Mouse (Mus musculus) forebrain, postnatal 0 days (tissue): ENCODE data around the gene Fnbp1. TPM values are rescaled to one million over a fixed set of nuclear protein-coding genes. Genes with fewer than 3 reads are reported as not detected.

Experiments
- ATAC-seq: fragments of 200-750 bp; cut with Nextera tagmentation; 2 replicates; pipeline ENCODE4 v1.8.0; 2017; ENCODE audit warnings: mild to moderate bottlenecking, moderate library complexity
- DNase-seq: peaks from one replicate; pipeline ENCODE4 v3.0.0-alpha.2; 2015
- H3K27ac ChIP-seq: fragments of 300-500 bp; sonication (generic); 2 replicates; pipeline ENCODE4 v1.5.1; 2014; ENCODE audit warnings: low read depth, mild to moderate bottlenecking, antibody characterized with exemption, low read length, moderate library complexity, mixed read lengths
- H3K27me3 ChIP-seq: fragments of 300-500 bp; sonication (generic); 2 replicates; pipeline ENCODE4 v1.6.1; 2014; ENCODE audit warnings: mild to moderate bottlenecking, low read length, mixed read lengths; ENCODE audit not compliant: insufficient read depth
- H3K36me3 ChIP-seq: fragments of 300-500 bp; sonication (generic); 2 replicates; pipeline ENCODE4 v1.6.1; 2014; ENCODE audit warnings: mild to moderate bottlenecking, moderate library complexity; ENCODE audit not compliant: insufficient read depth
- H3K4me1 ChIP-seq: fragments of 300-500 bp; sonication (generic); 2 replicates; pipeline ENCODE4 v1.6.1; 2014; ENCODE audit warnings: antibody characterized with exemption; ENCODE audit not compliant: insufficient read depth
- H3K4me2 ChIP-seq: fragments of 300-500 bp; sonication (generic); 2 replicates; pipeline ENCODE4 v1.6.1; 2014; ENCODE audit warnings: low read depth, mild to moderate bottlenecking, moderate library complexity
- H3K4me3 ChIP-seq: fragments of 300-500 bp; sonication (generic); 2 replicates; pipeline ENCODE4 v1.5.1; 2014; ENCODE audit warnings: low read depth, low read length, mixed read lengths
- H3K9ac ChIP-seq: fragments of 300-500 bp; sonication (generic); 2 replicates; pipeline ENCODE4 v1.6.1; 2014; ENCODE audit warnings: mild to moderate bottlenecking
- H3K9me3 ChIP-seq: fragments of 300-500 bp; sonication (generic); 2 replicates; pipeline ENCODE4 v1.6.1; 2016; ENCODE audit warnings: low read length
- CTCF ChIP-seq: sonication (generic); IDR thresholded peaks from 2 replicates; pipeline ENCODE4 v1.5.1; 2016; ENCODE audit warnings: antibody characterized with exemption, control low read depth, low read depth
- WGBS: fragments of 180-500 bp; shearing (Covaris S2); extraction: QIAGEN DNeasy Blood & Tissue Kit; methylation state at CpG from one replicate; pipeline ENCODE4 v1.1.7; 2014; 5-methylcytosine and 5-hydroxymethylcytosine counted together
- polyA plus RNA-seq: library from polyadenylated mRNA; unstranded; fragments of >200 nt; fragmentation: Nextera tagmentation; extraction: Ambion mirVana; gene quantifications from 2 replicates; pipeline ENCODE4 v1.2.1, GENCODE M21; 2015
- total RNA-seq: library from RNA; depleted of rRNA; stranded (reverse); fragments of >200 nt; gene quantifications from 2 replicates; pipeline ENCODE4 v1.2.3, GENCODE M21; 2014

The Fnbp1 gene
- total and polyA plus RNA-seq, 2 experiments from 2014 or later = 13.3 to 20.1 TPM

GRCm38 (mm10) chr2:31125156-31125555 is 16.7 kb downstream of the Fnbp1 start:
- H3K4me3 ChIP-seq = no peak overlapping the region
- H3K9me3 ChIP-seq = no peaks in the 10 kb centered on the region
- TF ChIP-seq CTCF = no peak
- no peaks in the 10 kb centered on the region for H3K4me1 ChIP-seq
- H3K36me3 ChIP-seq = no peaks in the 10 kb centered on the region
- no peaks in the 10 kb centered on the region for H3K27me3 ChIP-seq
- H3K9ac ChIP-seq = no peak overlapping the region
- ATAC-seq (no peak), DNase-seq (no peak)
- WGBS = 87% methylated on average over 7 of the region's 7 CpGs
- no peak overlapping the region for H3K27ac ChIP-seq
- H3K4me2 ChIP-seq = no peak overlapping the region

- ATAC-seq (no peak), DNase-seq (no peak)
- Histone ChIP-seq H3K9me3 (no peaks in the 10 kb centered on the region), H3K27ac (no peak overlapping the region), H3K36me3 (no peaks in the 10 kb centered on the region), H3K27me3 (no peaks in the 10 kb centered on the region), H3K4me2 (no peak overlapping the region), H3K4me3 (no peak overlapping the region), H3K4me1 (no peaks in the 10 kb centered on the region), H3K9ac (no peak overlapping the region)
- WGBS = 78% methylated on average over 2 of the region's 2 CpGs
- no peak for TF ChIP-seq CTCF
Observed at GRCm38 (mm10) chr2:31124694-31125093, 17.1 kb downstream of the Fnbp1 start.

GRCm38 (mm10) chr2:31123493-31123892 is 18.3 kb downstream of the Fnbp1 start:
- no peak for TF ChIP-seq CTCF
- 93% methylated on average over 5 of the region's 5 CpGs for WGBS
- H3K4me2 ChIP-seq = no peak overlapping the region
- H3K4me3 ChIP-seq = no peak overlapping the region
- H3K9me3 ChIP-seq = no peaks in the 10 kb centered on the region
- ATAC-seq (no peak), DNase-seq (no peak)
- no peak overlapping the region for H3K9ac ChIP-seq
- H3K27me3 ChIP-seq = no peaks in the 10 kb centered on the region
- H3K36me3 ChIP-seq = no peaks in the 10 kb centered on the region
- no peak overlapping the region for H3K27ac ChIP-seq
- no peaks in the 10 kb centered on the region; the same call in 1 of the 2 replicates for H3K4me1 ChIP-seq

- Histone ChIP-seq H3K9ac (no peak overlapping the region), H3K4me3 (no peak overlapping the region), H3K9me3 (no peaks in the 10 kb centered on the region), H3K4me2 (no peak overlapping the region), H3K36me3 (no peaks in the 10 kb centered on the region), H3K27me3 (no peaks in the 10 kb centered on the region), H3K27ac (no peak overlapping the region), H3K4me1 (no peaks in the 10 kb centered on the region; the same call in 1 of the 2 replicates)
- no peak for TF ChIP-seq CTCF
- ATAC-seq (no peak), DNase-seq (no peak)
- 81% methylated on average over 5 of the region's 5 CpGs for WGBS
Observed at GRCm38 (mm10) chr2:31122806-31123205, 19.0 kb downstream of the Fnbp1 start.

- Histone ChIP-seq H3K9ac (no peak overlapping the region), H3K36me3 (no peaks in the 10 kb centered on the region), H3K4me2 (no peak overlapping the region), H3K27ac (no peak overlapping the region), H3K27me3 (no peaks in the 10 kb centered on the region), H3K9me3 (no peaks in the 10 kb centered on the region), H3K4me3 (no peak overlapping the region), H3K4me1 (no peaks in the 10 kb centered on the region; the same call in 1 of the 2 replicates)
- no peak for TF ChIP-seq CTCF
- WGBS = 84% methylated on average over 7 of the region's 7 CpGs
- ATAC-seq (no peak), DNase-seq (no peak)
Observed at GRCm38 (mm10) chr2:31121131-31121693, 20.6 kb downstream of the Fnbp1 start.

GRCm38 (mm10) chr2:31119795-31120194 is 22.0 kb downstream of the Fnbp1 start:
- ATAC-seq = peak; percentile 81
- Histone ChIP-seq H3K4me2 (no peak overlapping the region), H3K27me3 (no peaks in the 10 kb centered on the region), H3K36me3 (no peaks in the 10 kb centered on the region), H3K4me3 (no peak overlapping the region), H3K9ac (no peak overlapping the region), H3K27ac (peak overlapping the region; percentile 29; the same call in 1 of the 2 replicates), H3K9me3 (no peaks in the 10 kb centered on the region), H3K4me1 (no peaks in the 10 kb centered on the region; the same call in 1 of the 2 replicates)
- peak; percentile 74 for DNase-seq
- TF ChIP-seq CTCF = no peak
- WGBS = 34% methylated on average over 13 of the region's 13 CpGs

- Histone ChIP-seq H3K27me3 (no peaks in the 10 kb centered on the region), H3K4me2 (no peak overlapping the region), H3K4me3 (no peak overlapping the region), H3K36me3 (no peaks in the 10 kb centered on the region), H3K4me1 (no peaks in the 10 kb centered on the region; the same call in 1 of the 2 replicates), H3K27ac (peak overlapping the region; percentile 29; the same call in 1 of the 2 replicates), H3K9ac (no peak overlapping the region), H3K9me3 (no peaks in the 10 kb centered on the region)
- DNase-seq (no peak), ATAC-seq (no peak)
- no peak for TF ChIP-seq CTCF
- 69% methylated on average over 10 of the region's 10 CpGs for WGBS
Observed at GRCm38 (mm10) chr2:31118639-31119380, 23.0 kb downstream of the Fnbp1 start.
